Mouse (Mus musculus): ENCODE data around the gene Arhgef2. TPM values are rescaled to one million over a fixed set of nuclear protein-coding genes. Genes with fewer than 3 reads are reported as not detected.
A peak's percentile ranks its signal among the peaks of the same experiment; 100 is the strongest.

The Arhgef2 gene
- polyA plus RNA-seq, 1 experiment from 2014 or later: 127 TPM

DNA sequence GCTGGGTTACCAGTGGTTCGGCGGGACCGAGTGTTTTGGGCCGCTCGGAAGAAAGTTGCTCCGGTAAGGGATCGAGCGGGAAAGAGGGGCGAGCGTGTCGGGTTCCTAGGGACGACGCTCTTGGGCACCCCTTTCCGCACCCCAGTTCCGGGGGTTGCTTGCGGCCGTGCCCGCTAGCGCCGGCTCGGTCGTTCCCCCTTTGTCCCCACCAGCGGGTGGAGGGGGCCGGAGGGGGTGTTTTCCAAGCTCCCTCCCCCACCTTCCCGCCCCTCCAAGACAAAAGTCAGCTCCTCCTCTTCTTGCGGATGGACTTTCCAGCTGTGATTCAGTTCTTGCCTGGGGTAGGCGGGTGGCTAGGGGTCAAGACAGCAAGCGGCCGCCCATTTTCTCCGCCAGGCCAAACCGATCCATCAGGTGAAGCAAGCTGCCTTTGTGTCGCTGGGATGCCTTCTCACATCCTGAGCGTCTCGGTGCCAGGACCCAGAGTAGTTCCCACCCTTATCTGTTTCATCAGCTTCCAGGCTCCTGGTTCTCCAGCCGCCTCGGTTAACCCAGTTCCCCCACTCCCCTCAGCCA, 15.9 kb downstream of the Arhgef2 start:
- Histone ChIP-seq H3K4me1 (ENCODE audit: control insufficient read depth, insufficient read depth, low read length) (peaks cover 52% of the 10 kb centered on the region), H3K4me3 (ENCODE audit: low read length) (peak overlapping the region; percentile 67), H3K27ac (ENCODE audit: low read depth, low read length) (peak overlapping the region; percentile 97), H3K9me3 (ENCODE audit: control insufficient read depth, low read length) (no peaks in the 10 kb centered on the region), H3K9ac (ENCODE audit: low read depth, low read length) (peak overlapping the region; percentile 86), H3K36me3 (ENCODE audit: control insufficient read depth, insufficient read depth, low read length) (peaks cover 8% of the 10 kb centered on the region; the same call in 1 of the 2 replicates), H3K27me3 (ENCODE audit: control insufficient read depth, insufficient read depth, low read length) (no peaks in the 10 kb centered on the region), H3K4me2 (replicated peaks; ENCODE audit: low read depth, low read length) (peak overlapping the region; percentile 95)
- WGBS: under 1% methylated on average over 31 of the region's 36 CpGs
- peak; percentile 32 for ATAC-seq (ENCODE audit: low FRiP score, low TSS enrichment)

DNA sequence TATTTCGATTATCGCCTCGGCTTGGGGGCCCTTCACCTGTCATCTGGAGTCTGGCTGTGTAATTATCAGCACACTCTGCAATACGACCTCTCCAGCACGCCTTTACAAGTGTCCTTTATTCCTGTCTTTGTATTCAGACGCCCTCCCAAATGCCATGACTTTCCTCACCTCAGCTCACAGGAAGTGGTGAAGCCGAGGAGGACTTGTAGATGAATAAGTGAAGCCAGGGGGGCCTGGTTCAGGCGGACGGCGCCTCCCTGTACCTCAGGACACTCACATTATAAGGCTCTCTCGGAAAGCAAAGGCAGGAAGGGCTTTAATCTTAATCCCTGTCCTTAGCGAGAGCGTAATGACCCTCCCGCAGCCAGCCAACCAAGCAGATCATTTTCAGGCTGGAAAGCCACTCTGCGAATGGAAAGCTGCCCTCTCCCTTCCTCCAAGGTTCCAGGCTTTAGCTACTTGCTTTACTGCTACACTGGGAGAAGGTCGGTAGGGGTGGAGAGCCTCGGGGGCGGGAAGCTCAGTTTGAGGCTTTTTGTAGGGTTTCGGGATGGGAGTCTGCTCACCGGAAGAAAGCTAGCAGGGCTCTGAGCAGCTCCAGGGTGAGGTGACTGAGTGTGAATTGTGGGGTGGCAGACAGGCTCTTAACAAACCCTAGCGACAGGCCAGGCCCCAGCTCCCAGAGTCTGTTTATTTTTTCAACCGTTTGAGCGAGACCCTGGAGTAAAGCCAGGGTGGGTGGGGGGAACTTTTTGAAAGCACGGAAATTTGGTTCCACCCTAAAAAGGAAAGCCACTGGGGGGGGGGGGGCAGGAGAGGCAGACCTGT, 16.6 kb downstream of the Arhgef2 start:
- peak overlapping the region; percentile 95 for H3K4me2 ChIP-seq (replicated peaks; ENCODE audit: low read depth, low read length)
- H3K4me3 ChIP-seq (ENCODE audit: low read length): peak overlapping the region; percentile 67
- no peak for ATAC-seq (ENCODE audit: low FRiP score, low TSS enrichment)
- no peaks in the 10 kb centered on the region for H3K27me3 ChIP-seq (ENCODE audit: control insufficient read depth, insufficient read depth, low read length)
- H3K4me1 ChIP-seq (ENCODE audit: control insufficient read depth, insufficient read depth, low read length): peaks cover 58% of the 10 kb centered on the region
- peak overlapping the region; percentile 86 for H3K9ac ChIP-seq (ENCODE audit: low read depth, low read length)
- H3K36me3 ChIP-seq (ENCODE audit: control insufficient read depth, insufficient read depth, low read length): peaks cover 9% of the 10 kb centered on the region; the same call in 1 of the 2 replicates
- H3K27ac ChIP-seq (ENCODE audit: low read depth, low read length): peak overlapping the region; percentile 97
- H3K9me3 ChIP-seq (ENCODE audit: control insufficient read depth, low read length): no peaks in the 10 kb centered on the region
- WGBS: under 1% methylated on average over 24 of the region's 24 CpGs

DNA sequence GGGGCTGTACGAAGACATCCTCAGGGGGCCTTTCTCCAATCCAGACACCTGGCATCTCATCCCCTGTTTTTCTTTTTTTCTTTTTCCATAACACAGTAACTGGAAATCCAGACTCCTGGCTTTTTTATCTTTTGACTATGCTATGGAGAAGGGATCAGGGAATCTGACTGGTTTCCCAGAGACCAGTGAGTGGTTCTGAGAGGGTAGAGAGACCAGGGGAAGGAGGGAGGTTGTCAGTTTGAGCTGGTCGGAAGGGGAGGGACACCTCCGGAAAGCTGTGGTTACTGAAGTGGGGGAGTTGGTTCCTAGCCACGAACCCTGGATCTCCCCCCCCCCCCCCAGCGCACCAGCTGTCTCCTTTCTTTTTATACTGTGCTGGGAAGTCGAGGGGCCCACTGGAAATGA, 17.2 kb downstream of the Arhgef2 start:
- WGBS: 0% methylated on average over 4 of the region's 6 CpGs
- H3K4me1 ChIP-seq (ENCODE audit: control insufficient read depth, insufficient read depth, low read length): peaks cover 57% of the 10 kb centered on the region
- H3K4me3 ChIP-seq (ENCODE audit: low read length): peak overlapping the region; percentile 67
- peaks cover 9% of the 10 kb centered on the region; the same call in 1 of the 2 replicates for H3K36me3 ChIP-seq (ENCODE audit: control insufficient read depth, insufficient read depth, low read length)
- peak overlapping the region; percentile 95 for H3K4me2 ChIP-seq (replicated peaks; ENCODE audit: low read depth, low read length)
- H3K27me3 ChIP-seq (ENCODE audit: control insufficient read depth, insufficient read depth, low read length): no peaks in the 10 kb centered on the region
- H3K9ac ChIP-seq (ENCODE audit: low read depth, low read length): peak overlapping the region; percentile 86
- H3K9me3 ChIP-seq (ENCODE audit: control insufficient read depth, low read length): no peaks in the 10 kb centered on the region
- ATAC-seq (ENCODE audit: low FRiP score, low TSS enrichment): peak; percentile 26
- peak overlapping the region; percentile 97 for H3K27ac ChIP-seq (ENCODE audit: low read depth, low read length)

DNA sequence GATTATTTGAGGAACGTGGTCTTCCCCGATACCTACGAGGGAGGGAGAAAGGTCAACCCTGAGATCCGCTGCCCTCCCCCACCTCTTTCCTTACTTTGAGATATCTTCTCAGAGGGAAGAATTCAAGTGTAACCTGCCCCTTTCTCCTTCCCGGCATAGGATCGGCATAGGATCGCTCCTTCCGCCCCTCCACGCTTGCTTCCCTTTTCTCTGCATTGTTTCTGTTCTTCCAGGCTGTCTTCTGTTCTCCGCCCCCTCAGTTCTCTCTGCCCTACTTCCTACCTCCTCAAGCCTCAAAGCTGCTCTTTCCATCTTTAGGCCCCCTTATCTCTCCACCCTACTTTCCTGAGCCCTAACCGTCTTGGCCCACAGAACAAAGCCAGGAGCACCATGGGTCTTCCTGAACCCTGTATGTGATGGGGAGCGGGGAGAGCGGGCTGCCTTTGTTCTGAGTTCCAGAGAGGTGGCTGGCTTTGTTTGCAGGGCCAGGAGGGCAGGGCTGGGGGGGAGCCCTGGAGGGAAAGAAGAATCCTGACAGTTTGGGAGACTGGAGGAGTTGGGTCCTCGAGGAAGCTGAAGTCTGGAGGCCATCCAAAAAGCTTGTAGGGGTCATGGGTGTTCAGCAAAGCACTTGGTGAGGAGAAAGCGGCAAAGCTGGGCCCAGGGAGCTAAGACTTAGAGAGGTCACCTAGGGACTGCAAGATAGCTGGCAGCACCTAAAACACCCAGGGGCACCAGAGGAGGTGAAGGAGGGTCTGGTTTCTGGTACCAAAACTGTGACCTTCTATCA, 17.8 kb downstream of the Arhgef2 start:
- Histone ChIP-seq H3K4me1 (ENCODE audit: control insufficient read depth, insufficient read depth, low read length) (peaks cover 52% of the 10 kb centered on the region), H3K9me3 (ENCODE audit: control insufficient read depth, low read length) (no peaks in the 10 kb centered on the region), H3K36me3 (ENCODE audit: control insufficient read depth, insufficient read depth, low read length) (peaks cover 9% of the 10 kb centered on the region; the same call in 1 of the 2 replicates), H3K4me2 (replicated peaks; ENCODE audit: low read depth, low read length) (peak overlapping the region; percentile 95), H3K27me3 (ENCODE audit: control insufficient read depth, insufficient read depth, low read length) (no peaks in the 10 kb centered on the region), H3K9ac (ENCODE audit: low read depth, low read length) (peak overlapping the region; percentile 86), H3K27ac (ENCODE audit: low read depth, low read length) (peak overlapping the region; percentile 97), H3K4me3 (ENCODE audit: low read length) (peak overlapping the region; percentile 67)
- ATAC-seq (ENCODE audit: low FRiP score, low TSS enrichment): no peak
- WGBS: 3% methylated on average over 15 of the region's 15 CpGs

DNA sequence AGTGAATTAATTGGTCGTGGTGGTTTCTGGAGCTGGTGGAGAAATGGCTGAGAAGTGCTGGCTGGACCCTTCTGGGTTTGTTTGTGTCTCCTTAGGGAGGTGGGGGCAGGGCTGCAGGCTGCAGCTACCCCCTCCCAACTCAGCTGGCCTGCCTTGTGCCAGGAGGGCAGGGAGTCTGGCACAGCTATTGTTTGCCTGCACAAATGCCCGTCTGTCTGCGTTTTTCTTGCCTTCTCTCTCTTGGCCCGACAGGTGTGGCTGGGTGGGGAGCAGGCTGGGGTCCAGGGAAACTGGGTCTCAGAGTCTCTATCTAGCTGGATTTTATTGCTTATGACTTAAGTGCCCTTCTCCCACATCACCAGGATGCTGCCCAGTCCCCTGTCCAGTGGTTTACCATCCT, 18.6 kb downstream of the Arhgef2 start:
- H3K4me1 ChIP-seq (ENCODE audit: control insufficient read depth, insufficient read depth, low read length): peaks cover 48% of the 10 kb centered on the region
- H3K36me3 ChIP-seq (ENCODE audit: control insufficient read depth, insufficient read depth, low read length): peaks cover 11% of the 10 kb centered on the region; the same call in 1 of the 2 replicates
- 15% methylated on average over 4 of the region's 4 CpGs for WGBS

DNA sequence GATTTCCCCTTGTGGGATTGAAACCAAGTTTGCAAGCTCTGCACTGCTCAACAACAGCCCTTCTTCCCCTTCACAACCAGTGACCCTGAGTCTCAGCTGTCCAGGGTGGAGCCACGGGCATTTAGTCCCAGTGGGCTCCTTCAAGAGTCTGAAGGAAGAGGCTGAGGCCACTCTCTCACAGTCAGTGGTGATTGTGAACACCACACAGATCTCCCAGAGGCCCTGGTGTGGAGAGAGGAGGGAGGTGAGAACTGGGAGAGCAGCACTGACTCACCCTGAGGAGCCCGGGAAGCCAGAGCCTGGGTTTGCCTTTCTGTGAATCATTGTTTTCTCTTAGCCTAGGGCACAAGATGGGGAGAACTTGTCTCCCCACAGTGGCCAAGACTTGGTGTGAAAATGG, 19.2 kb downstream of the Arhgef2 start:
- ATAC-seq (ENCODE audit: low FRiP score, low TSS enrichment): no peak
- Histone ChIP-seq H3K27ac (ENCODE audit: low read depth, low read length) (peak overlapping the region; percentile 97), H3K36me3 (ENCODE audit: control insufficient read depth, insufficient read depth, low read length) (peaks cover 17% of the 10 kb centered on the region), H3K27me3 (ENCODE audit: control insufficient read depth, insufficient read depth, low read length) (no peaks in the 10 kb centered on the region), H3K9me3 (ENCODE audit: control insufficient read depth, low read length) (no peaks in the 10 kb centered on the region), H3K4me3 (ENCODE audit: low read length) (no peak overlapping the region), H3K4me2 (replicated peaks; ENCODE audit: low read depth, low read length) (peak overlapping the region; percentile 95), H3K4me1 (ENCODE audit: control insufficient read depth, insufficient read depth, low read length) (peaks cover 42% of the 10 kb centered on the region), H3K9ac (ENCODE audit: low read depth, low read length) (peak overlapping the region; percentile 86; the same call in 1 of the 2 replicates)
- 27% methylated on average over 2 of the region's 2 CpGs for WGBS

More for the DNA sequence above, 18.6 kb downstream of the Arhgef2 start:
- Histone ChIP-seq H3K27ac (ENCODE audit: low read depth, low read length) (peak overlapping the region; percentile 97), H3K9ac (ENCODE audit: low read depth, low read length) (peak overlapping the region; percentile 86), H3K27me3 (ENCODE audit: control insufficient read depth, insufficient read depth, low read length) (no peaks in the 10 kb centered on the region), H3K4me3 (ENCODE audit: low read length) (peak overlapping the region; percentile 67), H3K4me2 (replicated peaks; ENCODE audit: low read depth, low read length) (peak overlapping the region; percentile 95), H3K9me3 (ENCODE audit: control insufficient read depth, low read length) (no peaks in the 10 kb centered on the region)
- no peak for ATAC-seq (ENCODE audit: low FRiP score, low TSS enrichment)

DNA sequence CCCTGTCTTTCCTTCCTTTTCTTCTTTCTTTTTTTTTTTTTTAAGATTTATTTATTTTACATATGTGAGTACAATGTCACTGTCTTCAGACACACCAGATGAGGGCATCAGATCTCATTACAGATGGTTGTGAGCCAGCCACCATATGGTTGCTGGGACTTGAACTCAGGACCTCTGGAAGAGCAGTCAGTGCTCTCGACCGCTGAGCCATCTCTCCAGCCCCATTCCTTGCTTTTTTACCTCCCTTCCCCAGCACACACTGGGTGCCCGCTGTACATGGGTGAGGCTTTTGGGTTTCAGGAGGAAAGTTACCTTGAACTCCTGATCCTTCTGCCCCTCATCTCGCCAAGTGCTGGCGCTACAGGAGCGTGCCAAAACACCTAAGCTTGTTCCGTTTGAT, 19.8 kb downstream of the Arhgef2 start:
- Histone ChIP-seq H3K9ac (ENCODE audit: low read depth, low read length) (no peak overlapping the region), H3K4me1 (ENCODE audit: control insufficient read depth, insufficient read depth, low read length) (peaks cover 38% of the 10 kb centered on the region), H3K4me3 (ENCODE audit: low read length) (no peak overlapping the region), H3K9me3 (ENCODE audit: control insufficient read depth, low read length) (no peaks in the 10 kb centered on the region), H3K27ac (ENCODE audit: low read depth, low read length) (no peak overlapping the region), H3K4me2 (replicated peaks; ENCODE audit: low read depth, low read length) (no peak overlapping the region), H3K36me3 (ENCODE audit: control insufficient read depth, insufficient read depth, low read length) (peaks cover 23% of the 10 kb centered on the region), H3K27me3 (ENCODE audit: control insufficient read depth, insufficient read depth, low read length) (no peaks in the 10 kb centered on the region)
- ATAC-seq (ENCODE audit: low FRiP score, low TSS enrichment): no peak
- 80% methylated on average over 7 of the region's 7 CpGs for WGBS

DNA sequence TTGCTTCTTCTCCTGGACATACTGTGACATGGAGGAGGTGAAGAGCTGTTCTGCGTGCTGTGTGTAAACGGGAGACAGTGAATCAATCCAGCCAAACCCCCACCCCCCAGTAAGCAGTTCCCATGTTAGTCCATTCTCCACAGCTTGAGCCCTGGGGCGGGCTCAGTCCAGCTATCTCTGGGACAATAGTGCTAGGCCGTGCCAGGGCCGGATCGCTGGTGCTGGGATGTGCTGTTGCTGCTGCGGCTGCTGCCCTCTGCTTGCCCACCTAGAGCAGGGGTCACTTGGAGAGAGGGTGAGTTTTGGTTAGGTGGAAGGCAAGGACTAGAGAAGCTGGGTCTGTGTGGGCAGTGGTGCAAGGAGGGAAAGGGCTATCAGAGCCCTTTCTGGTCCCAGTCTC, 20.6 kb downstream of the Arhgef2 start:
- Histone ChIP-seq H3K9ac (ENCODE audit: low read depth, low read length) (no peak overlapping the region), H3K9me3 (ENCODE audit: control insufficient read depth, low read length) (no peaks in the 10 kb centered on the region)

More for the DNA sequence above, 20.6 kb downstream of the Arhgef2 start:
- Histone ChIP-seq H3K4me2 (replicated peaks; ENCODE audit: low read depth, low read length) (no peak overlapping the region), H3K36me3 (ENCODE audit: control insufficient read depth, insufficient read depth, low read length) (peaks cover 30% of the 10 kb centered on the region), H3K27ac (ENCODE audit: low read depth, low read length) (no peak overlapping the region), H3K4me1 (ENCODE audit: control insufficient read depth, insufficient read depth, low read length) (peaks cover 36% of the 10 kb centered on the region), H3K27me3 (ENCODE audit: control insufficient read depth, insufficient read depth, low read length) (no peaks in the 10 kb centered on the region), H3K4me3 (ENCODE audit: low read length) (no peak overlapping the region)
- WGBS: 67% methylated on average over 7 of the region's 7 CpGs
- no peak for ATAC-seq (ENCODE audit: low FRiP score, low TSS enrichment)

Measured in kidney, embryonic 14.5 days (tissue).